Mouse (Mus musculus): ENCODE measurements at regions not wholly inside any gene's neighbourhood (a gene's known extent, or its start where the extent isn't known, plus 50 kb on each side); places are given as distances from the start of the nearest gene placed in this dataset.
"Not testable (repeated sequence)": the region's sequence is repeated elsewhere in the genome, so short reads cannot be mapped to it uniquely, and the experiment has no call there.

- no peak for DNase-seq (ENCODE audit: low spot score)
These were observed 412.8 kb downstream of the Ptpru start for GRCm38 (mm10) chr4:131425311-131425710.

GRCm38 (mm10) chr4:131427871-131428270 is 410.2 kb downstream of the Ptpru start:
- no peak for DNase-seq (ENCODE audit: low spot score)

GRCm38 (mm10) chr4:131429356-131429755 is 408.7 kb downstream of the Ptpru start:
- DNase-seq (ENCODE audit: low spot score): no peak

- no peak for DNase-seq (ENCODE audit: low spot score)
These were observed 407.7 kb downstream of the Ptpru start for GRCm38 (mm10) chr4:131430420-131430819.

GRCm38 (mm10) chr4:131431188-131431587 is 406.9 kb downstream of the Ptpru start:
- DNase-seq (ENCODE audit: low spot score): no peak

- DNase-seq (ENCODE audit: low spot score): no peak
These were observed 405.4 kb downstream of the Ptpru start for GRCm38 (mm10) chr4:131432591-131433177.

GRCm38 (mm10) chr4:131435222-131435621 is 402.9 kb downstream of the Ptpru start:
- DNase-seq (ENCODE audit: low spot score): no peak

GRCm38 (mm10) chr4:131438403-131438802 is 399.7 kb downstream of the Ptpru start:
- DNase-seq (ENCODE audit: low spot score): no peak

- no peak for DNase-seq (ENCODE audit: low spot score)
These were observed 399.2 kb downstream of the Ptpru start for GRCm38 (mm10) chr4:131438883-131439282.

GRCm38 (mm10) chr4:131440845-131441244 is 397.2 kb downstream of the Ptpru start:
- DNase-seq (ENCODE audit: low spot score): no peak

- no peak for DNase-seq (ENCODE audit: low spot score)
These were observed 394.6 kb downstream of the Ptpru start for GRCm38 (mm10) chr4:131443518-131443917.

- not testable (repeated sequence) for DNase-seq (ENCODE audit: low spot score)
These were observed 387.8 kb downstream of the Ptpru start for GRCm38 (mm10) chr4:131450296-131450695.

- no peak for DNase-seq (ENCODE audit: low spot score)
These were observed 380.5 kb downstream of the Ptpru start for GRCm38 (mm10) chr4:131457551-131457950.

GRCm38 (mm10) chr4:131459746-131460145 is 378.3 kb downstream of the Ptpru start:
- no peak for DNase-seq (ENCODE audit: low spot score)

- DNase-seq (ENCODE audit: low spot score): no peak
These were observed 376.8 kb downstream of the Ptpru start for GRCm38 (mm10) chr4:131461312-131461711.

GRCm38 (mm10) chr4:131461728-131462127 is 376.4 kb downstream of the Ptpru start:
- DNase-seq (ENCODE audit: low spot score): no peak

- no peak for DNase-seq (ENCODE audit: low spot score)
These were observed 363.1 kb downstream of the Ptpru start for GRCm38 (mm10) chr4:131475023-131475422.

- no peak for DNase-seq (ENCODE audit: low spot score)
These were observed 359.2 kb downstream of the Ptpru start for GRCm38 (mm10) chr4:131478923-131479322.

GRCm38 (mm10) chr4:131483958-131484605 is 354.0 kb downstream of the Ptpru start:
- DNase-seq (ENCODE audit: low spot score): no peak

- DNase-seq (ENCODE audit: low spot score): no peak
These were observed 353.4 kb downstream of the Ptpru start for GRCm38 (mm10) chr4:131484607-131485111.

GRCm38 (mm10) chr4:131485126-131485825 is 352.8 kb downstream of the Ptpru start:
- DNase-seq (ENCODE audit: low spot score): no peak

GRCm38 (mm10) chr4:131486821-131487220 is 351.3 kb downstream of the Ptpru start:
- DNase-seq (ENCODE audit: low spot score): peak; percentile 44

GRCm38 (mm10) chr4:131488246-131488645 is 349.8 kb downstream of the Ptpru start:
- DNase-seq (ENCODE audit: low spot score): no peak

Data from c-Kit-positive CD71-positive TER-119-positive erythroid progenitor cells, embryonic 14.5 days (primary cell).